Mouse (Mus musculus) skeletal muscle tissue, adult 2 months (tissue): ENCODE results near the gene Kcnj6.

ENCODE experiments used
- DNase-seq: peaks from one replicate; pipeline ENCODE4 v3.0.0-alpha.2; 2012; ENCODE audit warnings: low read depth, low spot score

Gene Kcnj6

DNA sequence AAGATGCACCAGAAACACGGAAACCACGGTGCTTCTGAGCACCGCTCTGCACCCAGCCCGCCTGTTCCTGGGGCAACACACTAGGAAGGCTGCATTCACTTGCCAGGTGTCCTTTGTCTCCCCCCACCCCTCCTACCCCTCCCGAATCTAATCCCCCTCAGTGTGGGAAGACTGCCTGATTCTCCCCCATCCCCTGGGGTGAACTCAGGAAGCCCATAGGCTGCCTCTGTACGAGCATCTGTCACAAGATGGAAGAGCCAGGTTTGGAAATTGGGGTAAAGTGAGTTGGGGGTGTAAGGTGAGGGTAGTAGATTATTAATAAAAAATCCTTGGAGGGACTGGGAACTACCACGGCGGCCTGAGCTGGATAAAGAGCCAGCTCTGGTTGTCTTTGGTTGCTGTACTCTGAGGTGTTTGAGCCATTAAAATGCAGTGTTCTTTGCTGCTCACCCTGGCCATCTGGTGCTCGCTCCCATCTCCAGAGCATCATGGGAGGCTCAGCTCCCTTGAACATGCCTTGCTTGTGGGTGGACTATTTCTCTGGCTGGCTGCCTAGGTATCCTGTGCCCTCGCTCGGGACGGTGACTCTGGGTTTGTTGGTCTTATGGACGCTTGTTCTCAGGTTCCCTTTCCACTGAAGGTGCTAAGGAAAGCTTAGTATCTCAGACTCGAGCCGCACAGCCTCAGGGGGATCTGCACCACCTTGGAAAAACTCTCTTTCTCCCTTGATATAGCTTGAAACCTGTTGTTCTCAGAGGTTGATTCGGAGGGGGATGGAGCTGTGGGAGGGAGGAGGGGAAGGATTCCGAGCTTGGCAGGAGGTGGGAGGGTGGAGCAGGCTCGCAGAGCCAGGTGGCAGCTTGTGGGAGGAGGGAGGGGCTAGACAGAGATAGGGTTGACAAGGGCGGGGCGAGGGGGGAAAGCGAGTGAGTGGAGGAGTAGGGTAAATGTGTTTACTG, 65.9 kb downstream of the Kcnj6 start:
- no peak for DNase-seq

DNA sequence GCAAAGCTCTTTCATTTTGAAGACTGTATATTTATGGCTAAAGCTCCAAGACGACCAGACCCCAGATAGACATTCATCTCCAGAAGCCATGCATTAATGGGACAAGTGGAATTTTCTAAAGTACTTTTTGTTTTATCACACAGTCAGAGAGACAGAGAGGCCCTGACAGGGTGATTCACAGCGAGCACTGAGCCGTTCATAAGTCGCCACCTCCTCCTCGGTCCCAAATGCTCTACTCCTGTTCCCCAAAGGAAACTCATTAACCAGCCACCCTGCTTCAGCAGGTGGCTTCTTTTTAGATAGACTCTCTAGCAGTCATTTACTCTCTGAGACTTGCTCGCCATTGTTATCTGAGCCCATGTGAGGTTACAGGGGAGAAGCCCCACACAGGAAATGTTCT, 72.1 kb downstream of the Kcnj6 start:
- DNase-seq: no peak

DNA sequence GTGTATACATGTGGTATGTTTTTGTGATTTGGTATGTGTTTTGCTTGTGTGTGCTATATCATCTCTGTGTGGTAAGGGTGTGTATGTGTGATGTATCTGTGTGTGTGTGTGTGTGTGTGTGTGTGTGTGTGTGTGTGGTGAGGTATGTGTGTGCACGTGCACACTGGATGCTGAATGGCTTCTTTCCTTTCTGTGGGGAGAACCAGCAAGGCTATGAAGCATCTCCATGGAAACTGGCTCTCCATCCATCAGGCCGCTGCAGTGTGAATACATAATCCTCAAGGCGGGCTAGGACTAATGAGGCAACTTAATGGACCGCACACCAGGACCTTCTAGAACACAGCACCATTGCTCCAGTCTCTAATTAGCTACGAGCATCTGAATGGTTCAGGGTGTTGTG, 78.3 kb downstream of the Kcnj6 start:
- no peak for DNase-seq

DNA sequence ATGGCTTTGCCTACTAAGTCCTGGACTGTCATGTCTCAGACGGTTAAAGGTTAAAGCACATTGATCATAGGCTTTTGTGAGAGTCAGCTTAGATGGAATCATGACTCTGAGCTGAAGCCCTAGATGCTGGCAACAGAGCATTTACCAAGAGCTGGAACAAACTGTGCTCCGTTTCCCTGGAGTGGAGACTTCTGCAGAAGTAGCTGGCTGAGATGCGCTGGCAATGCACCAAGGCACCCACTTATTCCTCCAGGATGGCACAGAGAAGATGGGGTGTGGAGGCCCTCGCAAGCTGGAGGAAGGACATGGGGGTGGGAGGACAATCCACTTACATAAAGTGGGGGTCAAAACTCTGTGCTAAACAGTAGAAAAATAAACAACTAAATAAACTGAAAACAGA, 91.5 kb downstream of the Kcnj6 start:
- no peak for DNase-seq

DNA sequence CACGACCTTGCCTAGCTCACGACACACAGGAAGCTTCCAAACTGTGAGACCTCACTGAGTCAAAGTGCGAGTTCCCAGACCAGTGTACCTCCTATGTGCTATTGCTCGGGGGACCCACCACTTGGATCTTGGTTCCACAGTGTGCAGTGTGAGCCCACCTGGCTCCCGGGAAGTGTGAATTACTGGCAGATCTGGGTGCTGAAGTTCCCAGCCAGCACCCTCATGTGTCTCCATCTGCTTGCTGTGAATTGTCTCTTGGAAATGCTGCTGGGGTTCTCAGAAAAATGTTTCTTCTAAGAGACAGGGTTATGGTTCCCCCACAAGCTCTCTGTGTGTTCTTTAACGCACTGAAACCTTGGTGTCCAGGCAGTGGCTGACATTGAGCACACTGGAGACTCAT, 98.7 kb downstream of the Kcnj6 start:
- no peak for DNase-seq

DNA sequence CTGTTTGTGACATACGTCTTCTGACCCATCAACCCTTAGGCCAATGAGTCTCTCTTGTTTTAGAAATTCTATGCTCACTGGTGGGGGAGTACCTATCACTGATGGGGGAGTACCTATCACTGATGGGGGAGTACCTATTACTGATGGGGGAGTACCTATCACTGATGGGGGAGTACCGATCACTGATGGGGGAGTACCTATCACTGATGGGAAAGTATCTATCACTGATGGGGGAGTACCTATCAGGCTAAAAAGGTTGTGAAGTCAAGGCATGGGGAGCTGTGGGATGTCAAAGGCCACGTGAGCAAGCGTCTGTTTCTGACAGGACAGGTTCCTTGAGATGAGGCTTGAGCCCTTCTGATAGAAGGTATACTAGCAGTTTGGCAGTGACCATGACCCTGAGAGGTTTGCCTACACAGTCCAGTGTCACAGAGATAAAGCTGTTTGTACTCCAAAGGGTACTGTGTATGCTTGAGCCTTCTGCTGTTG, 105.3 kb downstream of the Kcnj6 start:
- DNase-seq: no peak

DNA sequence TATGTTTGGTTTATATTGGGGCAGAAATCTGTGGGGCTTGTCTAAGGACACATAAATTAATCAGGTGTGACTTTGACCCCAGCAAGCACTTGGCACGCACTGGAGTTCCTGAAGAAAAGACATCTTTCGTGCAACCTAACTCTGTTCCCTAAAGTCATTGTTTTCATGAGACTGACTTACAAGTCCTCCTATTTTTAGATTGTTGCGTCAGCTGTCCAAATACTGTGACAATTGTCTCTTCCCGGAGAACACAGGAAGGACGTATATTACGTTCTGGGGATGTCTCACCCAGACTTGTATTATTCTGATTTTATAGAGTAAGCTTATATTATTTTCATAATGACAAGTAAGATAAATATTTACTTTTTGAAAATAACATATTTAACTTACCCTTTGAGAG, 106.9 kb downstream of the Kcnj6 start:
- no peak for DNase-seq

DNA sequence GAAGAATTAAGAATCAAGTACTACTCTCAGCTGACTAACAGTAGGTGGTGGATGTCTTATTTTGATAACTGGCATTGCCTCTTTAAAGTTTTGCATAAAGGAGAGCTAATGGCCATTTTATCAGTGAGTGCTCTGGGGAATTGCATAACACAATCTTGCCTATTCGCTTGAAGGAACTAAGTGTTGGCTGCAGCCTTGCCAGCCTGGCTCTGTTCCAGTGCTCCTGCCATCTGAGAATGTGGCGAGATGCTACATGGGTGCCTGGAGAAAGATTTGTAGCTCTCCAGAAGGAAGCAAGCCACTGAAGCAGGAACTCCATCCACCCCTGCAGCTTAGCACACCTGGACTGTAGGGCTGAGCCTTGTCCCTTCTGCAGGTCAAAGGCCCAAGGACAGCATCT, 107.4 kb downstream of the Kcnj6 start:
- no peak for DNase-seq

DNA sequence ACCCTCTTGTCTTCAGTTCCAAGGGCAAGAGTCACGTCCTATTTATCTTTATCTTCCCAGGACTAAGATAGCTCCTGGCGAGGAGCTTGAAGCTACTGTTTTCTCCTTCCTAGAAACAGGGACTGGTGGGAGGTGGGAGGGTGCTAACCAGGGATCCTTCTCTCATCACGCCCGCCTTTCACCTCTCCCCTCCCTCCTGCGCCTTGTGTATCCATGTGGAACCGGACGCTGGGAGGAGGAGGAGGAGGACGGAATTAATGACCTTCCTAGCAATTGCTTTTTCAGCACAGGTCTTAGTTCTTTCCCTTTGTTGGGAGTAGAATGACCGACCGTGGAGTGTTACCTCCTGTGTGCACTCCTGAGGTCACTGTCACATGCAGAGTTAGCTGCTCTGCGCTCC, 108.9 kb downstream of the Kcnj6 start:
- no peak for DNase-seq

DNA sequence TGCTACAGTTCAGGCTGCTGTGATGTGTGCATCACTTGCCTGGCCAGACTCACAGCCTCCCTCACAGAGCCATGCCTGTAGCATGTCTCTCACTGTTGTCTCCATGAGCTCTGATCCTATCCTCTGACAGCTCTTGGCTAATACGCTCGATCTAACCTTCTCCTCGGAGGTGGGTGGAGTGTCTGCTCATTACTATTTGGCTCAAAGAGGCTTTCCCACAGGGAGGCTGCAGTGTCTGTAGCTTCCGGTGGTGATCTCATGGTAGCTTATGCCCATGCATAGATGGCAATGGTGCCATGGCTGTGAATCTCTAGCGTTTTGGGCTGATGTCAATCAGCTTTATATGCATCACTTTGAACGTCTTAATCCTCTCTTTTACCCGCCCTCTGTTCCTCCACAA, 111.1 kb downstream of the Kcnj6 start:
- DNase-seq: no peak

DNA sequence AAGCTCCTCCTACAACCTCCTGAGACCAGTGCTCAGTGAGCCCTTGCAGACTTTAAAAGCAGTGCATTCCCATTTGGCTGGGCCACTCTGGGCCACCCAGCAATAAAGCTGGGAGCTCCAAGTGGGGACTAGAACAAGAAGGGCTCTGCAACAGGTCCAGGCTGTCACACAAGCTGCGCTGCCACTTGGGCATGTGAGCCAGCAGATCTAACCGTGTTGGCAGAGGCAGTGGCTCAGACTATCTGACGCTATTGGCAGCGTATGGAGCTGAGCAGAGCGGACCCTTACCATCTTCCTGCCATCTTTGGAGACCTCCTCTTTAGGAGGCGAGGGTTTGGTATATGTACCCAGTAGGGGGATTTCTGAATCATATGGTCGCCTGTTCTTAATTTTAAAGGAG, 112.4 kb downstream of the Kcnj6 start:
- no peak for DNase-seq

DNA sequence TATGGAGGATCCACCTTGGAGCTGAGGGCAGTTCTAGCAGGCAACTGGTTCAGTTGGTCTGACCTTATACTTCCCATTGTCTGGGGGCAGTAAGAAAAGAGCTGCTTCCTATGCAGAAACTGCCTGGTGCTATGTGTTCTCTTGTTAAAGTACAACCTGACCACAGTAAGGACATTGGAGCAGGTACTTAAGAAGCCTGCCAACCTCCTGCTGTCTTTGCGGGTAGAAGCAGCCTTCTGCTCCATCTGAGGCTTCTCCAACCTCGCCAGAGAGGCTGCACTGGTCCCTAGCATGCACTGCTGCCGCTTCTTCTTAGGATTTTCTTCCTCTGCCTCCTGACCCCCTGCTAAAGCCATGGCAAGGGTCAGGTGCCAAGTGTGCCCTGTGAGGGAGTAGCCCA, 113.6 kb downstream of the Kcnj6 start:
- DNase-seq: no peak

DNA sequence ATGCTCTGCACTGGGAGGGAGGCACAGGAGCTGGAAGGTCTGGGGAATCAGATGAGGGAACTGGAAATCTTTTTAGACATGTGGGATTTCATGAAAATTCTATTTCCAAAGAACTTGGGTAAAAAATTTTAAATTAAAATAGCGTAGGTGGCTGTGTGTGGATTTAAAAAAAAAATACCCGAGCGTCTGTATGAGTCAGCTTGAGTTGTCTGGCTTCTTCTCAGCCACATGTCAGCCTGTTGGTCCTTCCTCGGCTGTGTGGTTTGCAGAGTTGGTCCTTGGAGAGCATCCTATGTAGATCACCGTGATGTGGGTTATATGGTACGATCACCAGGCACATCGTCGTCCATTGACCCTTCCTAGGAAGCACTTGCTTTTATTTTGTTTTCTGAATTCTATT, 114.3 kb downstream of the Kcnj6 start:
- DNase-seq: no peak

DNA sequence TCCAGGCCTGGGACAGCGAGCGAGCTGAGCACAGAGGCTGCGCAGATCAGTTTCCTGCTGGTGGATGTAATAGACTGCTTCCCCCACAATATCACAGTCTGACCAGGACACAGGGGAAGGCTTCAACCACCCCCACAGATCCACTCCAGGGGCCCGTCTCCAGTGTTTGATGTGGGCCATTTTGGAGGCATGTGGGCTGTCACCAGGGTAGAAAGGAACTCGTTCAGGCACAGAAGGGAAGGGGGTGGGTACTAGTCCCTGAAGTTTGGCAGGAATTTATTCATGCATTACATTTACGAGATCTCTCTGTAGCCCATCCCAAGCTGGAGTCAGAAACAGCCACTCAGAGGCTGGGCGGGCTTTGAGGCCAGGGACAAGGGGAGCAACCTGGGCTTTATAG, 115.4 kb downstream of the Kcnj6 start:
- no peak for DNase-seq

DNA sequence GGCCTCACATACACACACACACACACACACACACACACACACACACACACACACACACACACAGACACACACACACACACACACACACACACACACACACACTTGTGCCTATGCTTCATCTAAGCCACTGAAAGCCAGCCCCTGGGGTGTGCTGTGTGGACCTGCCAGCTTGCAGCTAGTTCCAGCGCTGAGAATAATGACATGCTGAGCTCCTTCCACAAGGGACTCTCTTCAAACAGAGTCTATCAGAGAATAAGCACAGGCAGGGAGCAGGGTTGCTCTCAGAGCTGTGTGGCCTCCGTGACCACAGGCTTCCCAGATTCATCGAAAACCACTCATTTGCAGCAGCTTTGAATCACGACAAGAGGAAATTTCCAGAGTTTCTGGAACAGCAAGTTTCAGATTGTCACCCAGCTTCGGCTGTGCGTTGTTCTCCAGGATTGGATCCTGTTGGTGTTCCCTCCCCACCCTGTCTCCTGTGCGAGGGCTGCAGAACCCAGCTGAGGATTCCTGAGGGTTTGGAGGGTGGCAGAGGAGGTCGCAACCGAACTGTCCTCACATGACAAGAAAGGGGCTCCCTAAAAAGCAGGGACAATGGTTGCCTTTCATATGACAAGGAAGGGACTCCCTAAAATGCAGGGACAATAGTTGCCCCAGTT, 124.8 kb downstream of the Kcnj6 start:
- DNase-seq: no peak

DNA sequence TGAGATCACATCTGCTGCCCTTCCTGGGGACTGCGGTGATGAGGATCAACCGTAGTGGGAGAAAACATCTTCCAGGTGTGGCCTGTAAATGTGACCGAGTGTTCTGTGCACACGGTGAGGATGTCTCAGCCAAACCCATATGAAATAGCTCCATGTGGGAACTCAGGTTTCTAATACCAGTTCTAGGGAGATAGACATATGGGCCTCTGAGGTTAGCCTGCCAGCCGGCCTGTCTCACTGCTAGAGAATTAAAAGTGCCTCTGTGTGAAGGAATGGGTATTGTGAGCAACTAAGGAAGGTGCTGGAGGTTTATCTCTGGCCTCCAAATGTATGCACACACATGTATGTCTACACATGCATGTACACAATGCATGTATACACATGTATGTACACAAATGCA, 129.1 kb downstream of the Kcnj6 start:
- no peak for DNase-seq

DNA sequence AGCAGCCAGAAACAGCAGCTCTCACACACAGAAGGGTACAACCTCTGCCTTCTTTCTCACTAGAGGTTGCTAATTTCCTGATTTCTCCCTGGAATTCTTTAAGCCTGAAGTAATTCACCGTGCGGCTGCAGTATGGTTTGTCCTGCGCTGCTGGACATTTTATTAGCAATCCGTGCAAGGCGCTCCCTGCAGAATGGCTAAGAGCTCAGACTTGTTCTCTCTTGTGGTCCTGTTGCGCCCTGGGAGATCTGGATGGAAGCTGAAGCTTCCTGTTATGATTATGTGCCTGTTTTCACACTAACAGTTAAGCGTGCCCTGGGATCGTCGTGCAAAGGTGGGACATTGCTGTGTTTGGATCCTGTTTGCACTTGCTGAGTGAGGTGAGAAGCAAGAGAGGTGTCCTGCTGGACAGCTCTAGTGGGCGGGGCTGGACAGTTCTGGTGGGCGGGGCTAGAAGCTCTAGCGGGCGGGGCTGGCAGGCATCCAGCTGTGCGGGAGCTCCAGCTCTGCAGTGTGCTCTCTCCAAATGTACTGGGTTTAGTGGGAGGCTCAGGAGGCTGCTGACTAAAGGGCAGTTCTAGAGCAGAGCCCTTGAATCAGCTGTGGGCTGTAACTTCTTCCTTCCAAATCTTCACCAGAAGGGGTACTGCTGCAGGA, 131.1 kb downstream of the Kcnj6 start:
- DNase-seq: no peak

DNA sequence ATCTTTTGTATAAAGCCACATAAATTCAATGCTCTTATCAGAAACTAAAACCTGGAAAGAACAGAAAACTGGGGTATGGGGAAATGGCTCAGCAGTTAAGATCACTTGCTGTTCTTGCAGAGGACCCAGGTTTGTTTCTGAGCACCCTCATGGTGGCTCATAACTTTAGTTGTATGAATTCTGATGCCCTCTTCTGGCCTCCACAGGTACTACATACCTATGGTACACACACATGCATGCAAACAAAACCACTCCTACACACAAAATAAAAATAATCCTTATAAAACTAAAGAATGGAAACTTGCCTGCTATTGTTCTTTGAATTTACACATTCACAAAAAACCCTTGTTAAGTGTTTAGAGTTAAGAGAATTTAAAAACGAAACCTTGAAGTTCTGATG, 131.7 kb downstream of the Kcnj6 start:
- DNase-seq: no peak

DNA sequence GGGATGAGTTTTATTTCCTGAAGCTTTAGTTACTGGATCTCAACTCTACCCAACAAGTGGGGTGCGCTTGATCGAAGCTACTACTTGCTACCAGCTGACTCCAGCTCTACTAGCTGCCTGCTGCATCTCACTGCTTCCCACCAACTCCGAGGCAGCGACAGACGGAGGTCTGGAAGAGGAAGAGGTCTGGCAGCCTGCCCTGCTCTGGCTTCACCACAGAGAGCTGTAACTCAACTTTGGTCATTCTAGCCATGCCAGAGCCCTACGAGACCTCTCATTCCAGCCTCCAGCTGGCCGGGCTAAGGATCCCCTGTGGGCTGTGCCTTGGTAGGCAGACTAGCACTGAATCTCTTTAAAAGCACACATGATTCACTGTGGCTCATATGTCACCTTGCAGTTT, 132.4 kb downstream of the Kcnj6 start:
- no peak for DNase-seq

DNA sequence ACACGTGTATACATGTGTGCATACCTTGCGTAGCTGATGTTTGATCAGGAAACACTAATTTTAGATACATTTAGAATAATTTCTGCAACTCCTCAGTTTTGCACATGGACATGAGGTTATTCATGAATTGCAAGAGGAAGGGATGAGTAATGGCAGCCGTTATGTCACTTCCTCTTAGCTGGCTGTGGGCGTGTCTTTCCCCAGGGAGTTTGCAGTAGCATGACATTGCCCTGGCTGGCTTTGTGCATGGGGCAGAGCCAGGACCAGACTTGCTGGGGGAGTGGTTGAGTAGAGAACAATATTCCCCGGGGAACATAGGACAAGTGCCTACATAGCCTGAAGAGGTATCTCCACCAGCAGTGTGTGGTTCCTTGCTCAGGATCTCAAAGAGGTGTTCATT, 134.0 kb downstream of the Kcnj6 start:
- no peak for DNase-seq

DNA sequence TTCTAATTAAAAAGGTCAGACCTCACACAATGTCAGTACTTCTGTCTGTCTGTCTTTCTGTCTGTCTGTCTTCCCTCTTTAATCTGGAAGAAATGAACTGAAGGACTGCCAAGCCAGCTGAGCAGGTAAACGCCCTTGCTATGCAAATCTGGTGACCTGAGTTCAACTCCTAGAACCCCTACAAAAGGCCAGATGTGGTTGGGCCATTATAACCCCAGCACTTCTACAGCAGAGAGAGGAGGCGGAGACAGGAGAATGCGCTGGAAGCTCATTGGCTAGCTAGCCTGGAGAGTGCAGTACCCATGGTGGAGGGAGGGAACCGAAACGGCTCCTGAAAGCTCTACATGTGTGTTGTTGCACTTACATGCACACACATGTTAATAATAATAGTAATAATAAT, 141.5 kb downstream of the Kcnj6 start:
- no peak for DNase-seq

DNA sequence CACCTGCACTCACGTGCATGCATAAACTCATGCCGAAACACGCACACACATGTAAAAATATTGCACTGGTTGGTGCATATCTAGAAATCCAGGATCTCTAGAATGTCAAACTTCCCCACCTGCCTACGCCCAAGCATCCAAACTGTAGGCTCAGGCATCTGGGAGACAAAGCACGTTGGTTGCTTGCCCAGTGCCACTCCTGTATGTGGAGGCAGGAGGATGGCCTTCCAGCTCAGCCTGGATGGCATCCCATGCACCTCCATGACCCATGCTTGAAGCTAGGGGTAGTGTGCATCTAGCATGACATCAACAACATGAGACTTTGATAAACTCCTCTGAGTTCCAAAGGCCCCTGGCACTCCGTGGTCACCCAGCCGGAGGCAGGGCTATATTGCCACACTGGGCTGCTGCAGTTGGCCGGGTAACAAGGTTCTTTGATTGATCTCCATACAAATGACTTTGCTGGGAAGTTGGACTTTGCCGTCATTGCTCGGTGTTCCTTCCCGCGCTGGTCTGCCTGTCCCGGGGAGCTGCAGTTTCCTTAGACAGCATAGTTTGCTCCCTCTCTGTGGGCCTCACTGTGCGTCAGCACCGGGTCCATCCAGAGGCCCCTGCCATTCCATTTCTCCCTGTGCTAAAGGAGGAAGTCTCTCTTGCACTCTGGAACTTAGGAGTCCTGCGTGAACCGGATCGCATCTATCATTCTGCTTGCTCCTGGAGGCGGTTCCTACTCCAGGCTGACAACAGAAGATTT, 144.9 kb downstream of the Kcnj6 start:
- no peak for DNase-seq
